Mouse (Mus musculus) embryonic facial prominence, embryonic 10.5 days (tissue): ENCODE measurements at regions not wholly inside any gene's neighbourhood (a gene's known extent, or its start where the extent isn't known, plus 50 kb on each side); places are given as distances from the start of the nearest gene placed in this dataset.

Source experiments
- DNase-seq: peaks from one replicate; pipeline ENCODE4 v3.0.0-alpha.2; 2017; ENCODE audit warnings: low spot score
- H3K27ac ChIP-seq: fragments of 300-500 bp; sonication (generic); replicated peaks from 2 replicates; pipeline ENCODE4 v1.5.1; 2016; ENCODE audit warnings: mild to moderate bottlenecking
- H3K27me3 ChIP-seq: fragments of 300-500 bp; sonication (generic); replicated peaks from 2 replicates; pipeline ENCODE4 v1.6.1; 2016; ENCODE audit warnings: low read depth, mild to moderate bottlenecking; ENCODE audit not compliant: poor library complexity, severe bottlenecking
- H3K36me3 ChIP-seq: fragments of 300-500 bp; sonication (generic); replicated peaks from 2 replicates; pipeline ENCODE4 v1.6.1; 2016; ENCODE audit warnings: mild to moderate bottlenecking, moderate library complexity
- H3K4me1 ChIP-seq: fragments of 300-500 bp; sonication (generic); 2 replicates; pipeline ENCODE4 v1.6.1; 2016
- H3K4me3 ChIP-seq: fragments of 300-500 bp; sonication (generic); 2 replicates; pipeline ENCODE4 v1.5.1; 2016; ENCODE audit warnings: mild to moderate bottlenecking, moderate library complexity
- H3K9me3 ChIP-seq: fragments of 300-500 bp; sonication (generic); 2 replicates; pipeline ENCODE4 v1.6.1; 2016; ENCODE audit warnings: mild to moderate bottlenecking
- WGBS: fragments of 180-500 bp; shearing (Covaris S2); methylation state at CpG from one replicate; pipeline ENCODE4 v1.1.7; 2016; 5-methylcytosine and 5-hydroxymethylcytosine counted together

DNA sequence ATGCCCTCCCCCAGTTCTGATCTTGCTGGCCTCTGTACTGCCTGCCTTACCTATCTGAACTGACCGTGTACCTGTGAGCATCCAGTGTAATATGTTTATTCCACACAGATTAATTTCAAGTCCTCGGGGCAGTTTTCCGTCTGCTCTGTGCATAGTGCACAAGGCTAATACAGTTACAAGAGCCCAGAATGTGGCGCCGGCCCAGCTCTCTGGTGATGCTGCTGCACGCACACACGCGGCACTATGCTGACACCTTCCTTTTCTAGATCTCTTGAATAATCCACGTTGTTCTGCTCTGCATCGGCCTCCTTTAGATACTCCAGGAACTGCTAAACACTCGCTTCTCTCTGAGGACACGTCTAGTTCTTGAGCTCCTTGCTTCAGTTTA is 55.9 kb upstream of the Cpsf6 start:
- Histone ChIP-seq H3K27ac (no peak overlapping the region; the same call in 1 of the 2 replicates), H3K27me3 (peaks cover 37% of the 10 kb centered on the region), H3K36me3 (no peaks in the 10 kb centered on the region), H3K4me3 (peak overlapping the region; percentile 44), H3K9me3 (peaks cover 4% of the 10 kb centered on the region), H3K4me1 (peaks cover 29% of the 10 kb centered on the region)
- 52% methylated on average over 12 of the region's 12 CpGs for WGBS
- DNase-seq: no peak

DNA sequence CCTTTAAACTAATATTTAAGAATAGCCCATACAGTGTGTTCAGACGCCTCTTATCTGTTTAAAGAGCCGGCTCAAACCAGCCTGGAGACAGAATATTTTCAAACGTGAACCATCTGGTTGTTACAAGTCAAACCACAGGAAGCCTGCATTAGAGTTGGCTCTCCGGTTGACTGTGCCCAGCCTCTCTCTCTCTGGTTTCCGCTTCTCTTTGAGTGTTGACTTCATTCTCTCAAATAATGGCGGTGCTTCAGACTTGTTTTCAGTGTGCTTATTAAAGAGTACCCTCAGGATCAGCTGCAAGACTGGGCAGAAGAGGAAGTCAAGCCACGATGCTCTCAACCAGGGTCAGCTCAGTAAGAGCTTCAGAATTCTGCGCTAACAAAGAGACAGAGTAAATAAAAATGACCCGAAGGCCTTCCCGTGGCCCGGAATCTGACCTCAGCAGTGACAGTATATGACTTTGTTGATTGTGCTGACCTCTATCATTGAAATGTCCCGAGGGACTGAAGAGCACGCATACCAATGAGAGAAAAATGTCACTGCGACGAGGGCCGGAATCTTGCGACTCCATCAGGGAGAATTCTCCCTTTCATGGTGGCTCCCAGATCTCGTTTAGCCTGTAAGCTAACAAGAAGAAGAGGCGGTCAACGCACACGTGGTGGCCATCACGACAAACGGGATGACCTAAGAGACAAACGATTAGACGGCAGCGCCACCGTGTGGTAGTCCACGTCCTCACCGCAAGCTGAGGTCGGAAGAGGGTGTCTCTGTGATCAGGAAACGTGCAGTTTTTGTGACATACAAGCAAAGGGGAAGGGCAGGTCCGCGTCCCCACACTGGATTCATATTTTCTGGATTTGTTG is 55.3 kb upstream of the Cpsf6 start:
- H3K9me3 ChIP-seq: peaks cover 4% of the 10 kb centered on the region
- peaks cover 29% of the 10 kb centered on the region for H3K4me1 ChIP-seq
- 14% methylated on average over 33 of the region's 33 CpGs for WGBS
- H3K36me3 ChIP-seq: no peaks in the 10 kb centered on the region
- peaks cover 37% of the 10 kb centered on the region for H3K27me3 ChIP-seq
- H3K4me3 ChIP-seq: peak overlapping the region; percentile 44
- H3K27ac ChIP-seq: peak overlapping the region; percentile 71
- DNase-seq: peak; percentile 91

DNA sequence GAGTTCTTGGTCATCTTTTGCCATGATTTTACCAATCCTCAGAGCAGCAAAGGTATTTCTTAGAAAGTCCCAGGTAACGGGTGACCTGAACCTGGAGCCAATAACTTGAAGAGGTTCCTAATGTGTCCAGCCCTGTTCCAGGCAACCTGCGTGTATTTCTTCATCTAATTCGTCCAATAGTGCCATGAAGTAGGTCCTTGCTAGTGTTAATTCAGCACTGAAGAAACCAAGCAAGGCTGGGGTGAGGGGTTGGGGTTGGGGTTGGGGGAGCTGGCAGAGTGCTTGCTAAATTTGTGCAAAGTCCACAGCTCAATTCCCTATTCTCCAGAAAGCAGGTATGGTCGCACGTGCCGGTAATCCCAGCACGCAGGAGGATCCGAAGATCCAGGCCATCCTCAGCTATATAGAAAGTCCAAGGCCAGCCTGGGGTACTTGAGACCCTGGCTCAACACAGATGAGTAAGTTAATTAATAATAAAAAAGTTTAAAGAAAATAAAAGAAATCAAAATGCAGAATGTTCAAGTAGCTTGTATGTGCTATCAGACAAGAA is 54.6 kb upstream of the Cpsf6 start:
- no peak overlapping the region for H3K4me3 ChIP-seq
- peaks cover 29% of the 10 kb centered on the region for H3K4me1 ChIP-seq
- no peak for DNase-seq
- no peaks in the 10 kb centered on the region for H3K36me3 ChIP-seq
- H3K9me3 ChIP-seq: no peaks in the 10 kb centered on the region
- H3K27me3 ChIP-seq: peaks cover 37% of the 10 kb centered on the region
- no peak overlapping the region for H3K27ac ChIP-seq
- WGBS: 93% methylated on average over 8 of the region's 8 CpGs

DNA sequence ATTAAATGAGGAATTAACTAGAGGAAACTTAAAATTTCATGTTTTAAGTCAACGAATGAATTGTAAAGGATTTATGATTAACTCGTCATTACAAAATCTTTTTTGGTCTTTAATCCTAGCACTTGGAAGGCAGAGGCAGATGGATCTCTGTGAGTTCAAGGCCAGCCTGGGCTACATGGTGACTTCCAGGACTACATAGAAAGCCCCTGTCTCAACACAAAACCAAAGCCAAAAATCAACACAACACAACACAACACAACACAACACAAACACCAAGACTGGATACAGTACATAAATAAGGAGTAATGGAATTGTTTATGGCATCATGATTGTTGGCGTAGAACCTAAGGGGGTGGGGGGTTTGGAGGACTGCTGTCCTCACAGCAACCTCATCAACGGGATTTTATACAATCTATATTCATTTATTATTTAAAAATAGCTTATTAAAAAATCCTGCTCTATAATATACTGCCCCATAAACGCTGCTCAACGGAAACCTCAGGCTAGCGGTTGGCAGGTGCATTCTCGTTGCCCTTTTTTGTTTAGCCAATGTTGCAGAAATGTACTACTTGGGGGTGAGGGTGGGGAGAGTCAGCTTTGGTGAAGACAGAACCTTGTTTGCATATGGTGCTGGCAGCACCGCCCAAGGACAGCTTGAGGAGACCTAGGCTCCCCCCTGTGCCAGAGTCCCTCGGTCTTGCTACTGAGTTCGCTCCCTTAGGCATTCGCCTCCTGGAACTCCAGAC is 53.9 kb upstream of the Cpsf6 start:
- Histone ChIP-seq H3K4me3 (no peak overlapping the region), H3K4me1 (peaks cover 29% of the 10 kb centered on the region), H3K27me3 (peaks cover 37% of the 10 kb centered on the region), H3K9me3 (no peaks in the 10 kb centered on the region), H3K36me3 (no peaks in the 10 kb centered on the region), H3K27ac (no peak overlapping the region)
- WGBS: 92% methylated on average over 12 of the region's 12 CpGs
- no peak for DNase-seq

DNA sequence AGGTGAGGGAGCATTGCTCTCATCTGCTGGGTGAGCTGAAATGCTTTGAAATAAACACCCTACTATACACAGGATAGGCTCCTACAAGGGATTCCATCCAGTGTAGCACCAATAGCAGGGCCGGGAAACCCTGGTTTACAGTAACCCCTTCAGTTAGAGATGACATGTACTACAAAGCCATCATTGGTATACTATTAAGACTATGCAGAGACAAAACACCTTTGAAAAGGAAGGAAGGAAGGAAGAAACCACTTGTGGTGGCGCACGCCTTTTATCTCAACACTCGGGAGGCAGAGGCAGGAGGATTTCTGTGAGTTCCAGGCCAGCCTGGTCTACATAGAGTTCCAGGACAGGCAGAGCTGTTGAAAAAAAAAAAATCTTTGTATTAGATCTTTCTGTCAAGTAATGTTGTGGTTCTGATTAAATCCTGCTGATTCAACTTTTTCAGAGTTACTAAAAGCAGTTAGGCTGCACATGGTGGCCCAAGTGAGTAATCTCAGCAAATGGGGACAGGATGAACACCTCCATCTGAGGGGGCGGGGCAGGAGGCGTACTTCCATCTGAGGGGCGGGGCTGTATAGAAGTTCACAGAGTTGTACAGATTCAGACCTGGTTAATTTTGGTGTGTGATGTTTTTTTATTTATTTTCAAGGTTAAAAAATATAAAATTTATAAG is 53.2 kb upstream of the Cpsf6 start:
- no peaks in the 10 kb centered on the region for H3K36me3 ChIP-seq
- no peaks in the 10 kb centered on the region for H3K9me3 ChIP-seq
- H3K4me1 ChIP-seq: peaks cover 29% of the 10 kb centered on the region
- peaks cover 37% of the 10 kb centered on the region for H3K27me3 ChIP-seq
- 94% methylated on average over 7 of the region's 7 CpGs for WGBS
- H3K4me3 ChIP-seq: no peak overlapping the region
- no peak overlapping the region for H3K27ac ChIP-seq
- DNase-seq: no peak

DNA sequence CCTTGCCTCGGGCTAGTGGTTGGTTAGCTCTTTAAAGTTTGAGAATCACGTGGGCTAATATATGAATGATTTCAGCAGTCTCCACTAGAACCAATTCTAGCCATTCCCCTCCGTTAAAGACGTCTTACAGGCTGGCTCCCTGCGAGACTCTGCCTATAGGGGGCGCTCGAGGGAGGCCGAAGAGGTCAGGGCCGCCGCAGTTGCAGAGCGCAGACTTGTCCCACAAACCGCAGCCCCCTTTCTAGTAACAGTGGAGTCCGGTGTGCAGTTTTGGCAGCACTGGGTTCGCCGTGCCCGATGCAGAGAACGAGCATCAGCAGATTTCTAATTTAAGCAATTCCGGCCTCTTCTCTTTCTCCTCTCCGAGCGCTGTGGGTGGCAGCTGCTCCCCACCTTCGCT is 52.6 kb upstream of the Cpsf6 start:
- H3K27ac ChIP-seq: no peak overlapping the region
- peak overlapping the region; percentile 44 for H3K4me3 ChIP-seq
- H3K27me3 ChIP-seq: peaks cover 37% of the 10 kb centered on the region
- H3K4me1 ChIP-seq: peaks cover 29% of the 10 kb centered on the region
- WGBS: 12% methylated on average over 21 of the region's 21 CpGs
- no peaks in the 10 kb centered on the region for H3K36me3 ChIP-seq
- H3K9me3 ChIP-seq: no peaks in the 10 kb centered on the region
- DNase-seq: peak; percentile 86

DNA sequence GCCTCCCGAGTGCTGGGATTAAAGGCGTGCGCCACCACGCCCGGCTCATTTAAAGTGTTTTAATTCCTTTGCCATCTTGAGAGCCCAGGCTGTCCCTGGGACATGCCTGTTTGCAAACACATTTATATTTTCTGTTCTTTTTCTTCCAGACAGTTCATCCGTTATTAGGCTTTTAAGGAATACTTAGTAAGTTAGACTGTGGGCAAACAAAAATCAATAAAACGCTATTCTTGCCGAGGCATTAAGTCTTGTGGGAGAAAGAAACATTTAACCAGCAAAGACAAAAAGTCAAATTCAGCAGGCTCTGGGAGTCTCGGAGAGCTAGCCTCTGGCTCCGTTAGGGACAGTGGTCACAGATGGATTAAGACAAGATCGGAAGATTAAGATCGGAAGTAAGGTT is 52.0 kb upstream of the Cpsf6 start:
- Histone ChIP-seq H3K27ac (no peak overlapping the region), H3K36me3 (no peaks in the 10 kb centered on the region), H3K27me3 (peaks cover 37% of the 10 kb centered on the region), H3K4me3 (no peak overlapping the region), H3K9me3 (no peaks in the 10 kb centered on the region), H3K4me1 (peaks cover 27% of the 10 kb centered on the region)
- WGBS: 80% methylated on average over 12 of the region's 12 CpGs
- DNase-seq: no peak

DNA sequence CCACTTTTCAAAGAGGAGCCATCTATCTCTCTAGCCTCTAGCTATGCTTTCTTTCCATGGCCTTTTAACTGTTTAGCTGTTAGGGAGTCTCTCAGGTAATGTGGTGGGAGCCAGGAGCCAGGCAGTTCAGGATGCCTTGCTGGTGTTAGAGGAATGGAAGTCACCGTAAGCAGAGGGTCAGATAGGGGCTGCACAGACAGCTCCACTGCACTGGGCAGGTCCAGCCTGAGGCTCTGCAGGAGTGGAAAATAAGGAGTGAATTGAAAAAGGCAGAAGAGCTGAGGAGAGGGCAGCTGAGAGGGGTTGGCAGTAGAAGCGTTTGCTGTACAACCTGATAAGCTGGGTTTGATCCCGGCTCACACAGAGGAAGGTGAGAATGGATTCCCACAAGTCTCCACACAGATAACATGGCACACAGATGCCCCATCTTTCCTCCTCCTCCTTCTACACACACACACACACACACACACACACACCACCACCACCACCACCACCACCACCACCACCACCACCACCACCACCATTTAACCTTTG is 51.3 kb upstream of the Cpsf6 start:
- Histone ChIP-seq H3K9me3 (no peaks in the 10 kb centered on the region), H3K27me3 (peaks cover 31% of the 10 kb centered on the region), H3K4me3 (no peak overlapping the region), H3K36me3 (no peaks in the 10 kb centered on the region), H3K4me1 (peaks cover 21% of the 10 kb centered on the region), H3K27ac (no peak overlapping the region)
- WGBS: 94% methylated on average over 3 of the region's 3 CpGs
- no peak for DNase-seq

DNA sequence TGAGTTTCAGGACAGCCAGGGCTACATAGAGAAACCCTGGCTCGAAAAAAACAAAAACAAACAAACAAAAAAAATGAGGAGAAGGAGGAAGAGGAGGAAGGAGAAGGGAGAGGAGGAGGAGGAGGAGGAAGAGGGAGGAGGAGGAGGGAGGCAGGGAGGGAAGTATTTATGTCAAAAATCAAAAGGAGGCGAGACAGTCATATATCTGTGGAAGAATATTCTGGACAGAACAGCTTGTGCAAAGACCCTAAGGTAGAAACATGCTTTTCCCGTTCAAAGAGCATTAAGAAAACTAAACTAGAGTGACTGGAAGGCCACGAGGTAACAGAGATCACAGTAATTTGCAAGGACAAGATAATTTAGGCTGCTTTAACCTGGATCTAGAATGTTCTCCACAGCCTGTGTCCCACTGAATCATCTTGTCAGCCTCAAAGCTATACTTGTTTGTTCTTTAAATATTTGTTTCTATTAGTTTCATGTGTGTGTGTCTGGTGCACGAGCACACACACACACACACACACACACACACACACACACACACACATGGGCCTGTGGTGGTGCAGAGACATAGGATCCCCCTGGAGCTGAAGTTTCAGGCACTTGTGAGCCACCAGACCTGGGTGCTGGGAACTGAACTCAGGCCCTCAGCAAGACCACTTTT is 50.5 kb upstream of the Cpsf6 start:
- Histone ChIP-seq H3K27ac (no peak overlapping the region), H3K27me3 (peaks cover 24% of the 10 kb centered on the region), H3K9me3 (no peaks in the 10 kb centered on the region), H3K4me3 (no peak overlapping the region), H3K4me1 (peaks cover 13% of the 10 kb centered on the region), H3K36me3 (no peaks in the 10 kb centered on the region)
- DNase-seq: no peak
- 80% methylated on average over 5 of the region's 5 CpGs for WGBS

DNA sequence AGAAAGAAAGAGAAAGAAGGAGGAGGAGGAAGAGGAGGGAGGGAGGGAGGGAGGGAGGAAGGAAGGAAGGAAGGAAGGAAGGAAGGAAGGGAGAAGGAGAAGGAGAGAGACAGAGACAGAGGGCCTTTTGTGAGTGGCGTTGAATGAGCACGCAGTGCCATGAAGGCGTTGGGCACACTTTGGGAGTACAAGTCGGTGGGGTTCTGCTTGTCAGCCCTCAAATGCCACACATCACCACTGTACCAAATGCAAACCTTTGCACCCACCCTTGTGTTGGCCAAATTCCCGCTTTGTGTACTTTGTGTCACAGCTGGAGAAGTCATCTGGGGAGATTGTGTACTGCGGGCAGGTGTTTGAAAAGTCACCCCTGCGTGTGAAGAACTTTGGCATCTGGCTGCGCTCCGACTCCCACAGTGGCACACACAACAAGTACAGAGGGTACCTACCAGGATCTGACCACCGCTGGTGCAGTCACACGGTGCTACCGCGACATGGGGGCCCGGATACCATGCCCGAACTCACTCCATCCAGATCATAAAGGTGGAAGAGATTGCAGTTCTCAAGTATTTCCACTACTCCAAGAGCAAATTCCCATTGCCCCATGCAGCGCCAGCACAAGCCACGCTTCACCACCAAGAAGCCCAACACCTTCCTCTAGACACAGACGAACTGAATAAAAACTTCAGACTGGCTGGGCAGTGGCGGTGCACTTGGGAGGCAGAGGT is 49.8 kb upstream of the Cpsf6 start:
- no peak for DNase-seq
- WGBS: 91% methylated on average over 19 of the region's 19 CpGs
- H3K27ac ChIP-seq: no peak overlapping the region
- peaks cover 7% of the 10 kb centered on the region for H3K4me1 ChIP-seq
- peaks cover 24% of the 10 kb centered on the region for H3K27me3 ChIP-seq
- H3K36me3 ChIP-seq: no peaks in the 10 kb centered on the region
- H3K4me3 ChIP-seq: no peak overlapping the region
- no peaks in the 10 kb centered on the region for H3K9me3 ChIP-seq
